Mouse (Mus musculus) liver, embryonic 16.5 days (tissue): ENCODE results near the gene Strip2. TPM values are rescaled to one million over a fixed set of nuclear protein-coding genes. Genes with fewer than 3 reads are reported as not detected.

Source experiments
- ATAC-seq: fragments of 200-750 bp; cut with Nextera tagmentation; 2 replicates; pipeline ENCODE4 v1.8.0; 2017; ENCODE audit warnings: low read depth, mild to moderate bottlenecking, moderate number of reproducible peaks, moderate library complexity
- H3K27ac ChIP-seq: fragments of 300-500 bp; sonication (generic); 2 replicates; pipeline ENCODE4 v1.5.1; 2014; ENCODE audit warnings: mild to moderate bottlenecking, low read length
- H3K27me3 ChIP-seq: fragments of 300-500 bp; sonication (generic); 2 replicates; pipeline ENCODE4 v1.6.1; 2014; ENCODE audit warnings: low read depth, low read length, mixed read lengths; ENCODE audit not compliant: control insufficient read depth, insufficient read depth
- H3K36me3 ChIP-seq: fragments of 300-500 bp; sonication (generic); 2 replicates; pipeline ENCODE4 v1.6.1; 2014; ENCODE audit warnings: mild to moderate bottlenecking; ENCODE audit not compliant: control insufficient read depth, insufficient read depth
- H3K4me1 ChIP-seq: fragments of 300-500 bp; sonication (generic); 2 replicates; pipeline ENCODE4 v1.6.1; 2014; ENCODE audit warnings: low read depth, low read length, mixed read lengths; ENCODE audit not compliant: control insufficient read depth
- H3K4me2 ChIP-seq: fragments of 300-500 bp; sonication (generic); 2 replicates; pipeline ENCODE4 v1.6.1; 2014; ENCODE audit warnings: low read depth, low read length, mixed read lengths
- H3K4me3 ChIP-seq: fragments of 300-500 bp; sonication (generic); 2 replicates; pipeline ENCODE4 v1.5.1; 2014; ENCODE audit warnings: low read depth, mild to moderate bottlenecking, low read length
- H3K9ac ChIP-seq: fragments of 300-500 bp; sonication (generic); 2 replicates; pipeline ENCODE4 v1.6.1; 2014; ENCODE audit warnings: low read depth, low read length
- H3K9me3 ChIP-seq: fragments of 300-500 bp; sonication (generic); replicated peaks from 2 replicates; pipeline ENCODE4 v1.6.1; 2016; ENCODE audit warnings: low read length; ENCODE audit not compliant: control insufficient read depth
- WGBS: fragments of 180-500 bp; shearing (Covaris S2); extraction: QIAGEN DNeasy Blood & Tissue Kit; methylation state at CpG from one replicate; pipeline ENCODE4 v1.1.7; 2014; ENCODE audit not compliant: insufficient replicate concordance; 5-methylcytosine and 5-hydroxymethylcytosine counted together
- polyA plus RNA-seq: library from polyadenylated mRNA; unstranded; fragments of >200 nt; fragmentation: Nextera tagmentation; extraction: Ambion mirVana; gene quantifications from 2 replicates; pipeline ENCODE4 v1.2.1, GENCODE M21; 2015

The Strip2 gene
- polyA plus RNA-seq, result 0.37 and 0.41 TPM in 2 replicates

DNA sequence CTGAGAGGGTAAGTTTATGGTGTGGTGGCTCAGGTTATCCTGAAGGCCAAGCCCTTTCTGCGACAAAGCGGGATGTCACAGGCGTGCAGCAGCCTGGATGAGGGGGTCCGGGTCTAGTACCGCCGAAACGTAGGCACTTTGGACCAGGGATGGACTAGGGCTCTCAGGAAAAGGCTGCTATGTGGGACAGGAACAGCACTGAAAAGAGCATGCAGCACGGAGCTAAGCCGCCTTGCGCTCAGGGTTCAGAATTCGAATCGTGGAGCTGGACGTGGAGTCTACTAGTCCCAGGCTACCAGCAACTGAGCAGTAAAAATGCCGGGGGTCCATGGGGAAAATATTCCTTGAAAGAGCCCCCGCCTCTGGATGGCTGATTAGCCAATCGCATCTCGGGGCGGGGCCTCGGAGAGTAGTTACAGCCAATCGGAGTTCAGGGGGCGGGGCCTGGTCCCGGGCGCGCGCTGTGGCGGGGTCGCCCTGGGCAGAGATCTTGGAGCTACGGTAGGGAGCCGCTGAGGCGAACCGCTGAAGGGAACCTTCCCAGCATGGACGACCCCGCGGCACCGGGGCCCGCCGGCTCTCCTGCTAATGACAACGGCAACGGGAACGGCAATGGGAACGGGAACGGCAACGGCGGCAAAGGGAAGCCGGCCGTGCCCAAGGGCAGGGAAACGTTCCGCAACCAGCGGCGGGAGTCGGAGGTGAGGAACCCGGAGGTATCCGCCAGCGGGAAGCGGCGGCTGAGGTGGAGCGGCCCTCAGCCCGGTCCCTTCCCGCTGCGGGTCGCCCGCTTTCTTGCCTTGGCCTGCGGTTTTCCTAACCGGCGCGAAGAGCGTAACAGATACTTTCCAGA, at the start of gene Strip2:
TSS of gene Strip2 (plus strand) at position 483 of the 853 bp plus-strand sequence.
- Histone ChIP-seq H3K36me3 (no peaks in the 10 kb centered on the region), H3K4me2 (peak within 1 kb of the TSS; percentile 91), H3K4me3 (peak within 1 kb of the TSS; percentile 80), H3K9ac (peak within 1 kb of the TSS; percentile 73), H3K9me3 (no peaks in the 10 kb centered on the region), H3K27ac (no peak within 1 kb of the TSS), H3K27me3 (peaks cover 32% of the 10 kb centered on the region), H3K4me1 (peaks cover 8% of the 10 kb centered on the region)
- peak; percentile 98 for ATAC-seq
- WGBS, result under 1% methylated on average over 67 of the region's 67 CpGs

DNA sequence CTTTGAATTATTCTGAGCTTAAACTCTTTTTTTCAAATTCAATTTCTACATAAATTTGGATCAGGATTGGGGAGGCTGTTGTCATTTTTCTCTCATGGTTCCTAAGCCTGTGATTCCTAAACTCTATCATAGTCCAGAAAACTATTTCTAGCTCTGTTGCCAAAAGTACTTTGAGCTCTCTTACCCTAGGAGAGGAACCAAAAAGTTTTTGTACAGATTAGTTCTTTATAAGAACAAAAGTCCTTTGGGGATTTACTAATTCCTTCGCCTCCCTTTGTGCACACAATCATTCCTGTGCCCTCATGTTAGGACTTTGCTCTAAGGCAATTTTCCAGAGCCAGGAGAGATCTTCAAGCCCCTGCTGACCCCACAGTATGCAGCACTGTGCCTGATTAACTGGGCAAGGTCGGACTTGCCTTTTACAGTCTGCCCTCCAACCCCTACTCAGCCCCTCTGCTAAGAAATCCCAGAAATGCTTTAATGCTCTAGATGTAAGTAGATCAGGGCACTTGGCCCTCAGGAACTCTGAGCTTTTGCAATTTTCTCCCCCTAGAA, 48.4 kb upstream of the Strip2 start:
- no peaks in the 10 kb centered on the region for H3K27me3 ChIP-seq
- no peak overlapping the region for H3K9ac ChIP-seq
- ATAC-seq, result no peak
- H3K4me2 ChIP-seq, result no peak overlapping the region
- WGBS, result 59% methylated on average over 2 of the region's 2 CpGs
- H3K4me1 ChIP-seq, result no peaks in the 10 kb centered on the region
- no peak overlapping the region for H3K4me3 ChIP-seq
- H3K36me3 ChIP-seq, result no peaks in the 10 kb centered on the region
- no peak overlapping the region for H3K27ac ChIP-seq
- no peaks in the 10 kb centered on the region for H3K9me3 ChIP-seq

DNA sequence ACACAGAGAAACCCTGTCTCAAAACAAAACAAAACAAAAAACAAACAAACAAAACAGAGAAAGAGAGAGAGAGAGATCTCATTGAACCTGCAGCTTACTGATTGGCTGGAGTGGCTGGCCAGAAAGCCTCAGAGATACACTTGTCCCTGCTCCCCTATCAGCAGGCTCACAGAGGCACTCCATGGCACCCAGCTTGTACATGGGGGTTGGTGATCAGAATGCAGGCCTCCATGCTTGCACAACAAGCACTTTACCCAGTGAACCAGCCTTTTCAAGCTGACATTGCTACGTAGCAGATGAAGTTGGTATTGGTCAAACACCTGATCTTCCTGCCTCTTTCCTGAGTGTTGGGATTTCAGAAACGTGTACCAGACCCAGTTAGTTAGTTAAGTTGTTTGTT, 43.2 kb upstream of the Strip2 start:
- Histone ChIP-seq H3K27ac (no peak overlapping the region), H3K9ac (no peak overlapping the region), H3K4me1 (no peaks in the 10 kb centered on the region), H3K4me3 (no peak overlapping the region), H3K36me3 (no peaks in the 10 kb centered on the region), H3K27me3 (no peaks in the 10 kb centered on the region), H3K4me2 (no peak overlapping the region), H3K9me3 (no peaks in the 10 kb centered on the region)
- no peak for ATAC-seq
- 50% methylated on average over 2 of the region's 2 CpGs for whole genome bisulfite sequencing

DNA sequence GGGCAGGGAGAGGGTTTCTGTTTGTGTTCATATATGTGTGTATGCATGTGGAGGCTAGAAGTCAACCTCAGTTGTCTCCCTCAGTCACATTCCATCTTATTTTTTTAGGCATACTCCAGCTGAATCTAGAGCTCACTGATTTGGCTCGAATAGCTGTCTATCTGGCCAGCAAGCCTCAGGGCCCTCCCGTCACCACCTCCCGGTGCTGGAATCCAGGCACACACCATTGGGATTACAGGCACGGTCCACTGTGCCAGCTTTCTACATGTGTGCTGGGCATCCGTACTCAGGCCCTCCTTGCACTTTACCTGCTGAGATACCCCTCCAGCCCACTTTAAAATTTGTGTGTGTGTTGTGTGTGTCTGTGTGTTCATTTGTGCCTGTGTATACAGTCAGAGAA, 41.2 kb upstream of the Strip2 start:
- Histone ChIP-seq H3K27ac (no peak overlapping the region), H3K4me1 (no peaks in the 10 kb centered on the region), H3K9me3 (no peaks in the 10 kb centered on the region), H3K4me3 (no peak overlapping the region), H3K36me3 (no peaks in the 10 kb centered on the region), H3K27me3 (no peaks in the 10 kb centered on the region), H3K4me2 (no peak overlapping the region), H3K9ac (no peak overlapping the region)
- WGBS, result 77% methylated on average over 5 of the region's 5 CpGs
- ATAC-seq, result no peak

DNA sequence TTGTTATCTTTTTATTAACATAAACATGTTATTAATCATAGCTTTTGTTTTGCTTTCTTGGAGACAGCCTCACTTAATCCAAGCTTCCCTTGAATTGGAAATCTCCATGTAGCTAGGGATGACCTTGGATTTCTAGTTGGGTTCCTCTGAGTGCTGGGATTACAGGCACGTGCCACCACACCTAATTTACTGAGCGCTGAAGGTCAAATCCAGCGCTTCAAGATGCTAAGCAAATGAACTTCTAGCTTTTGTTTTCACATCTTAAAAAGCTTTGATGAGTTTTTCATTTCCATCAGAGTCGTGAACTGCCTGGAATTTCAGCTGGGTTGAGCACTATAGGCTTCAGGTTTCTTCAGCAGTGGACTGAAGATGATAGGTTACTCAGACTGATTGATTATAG, 40.0 kb upstream of the Strip2 start:
- no peak for ATAC-seq
- Histone ChIP-seq H3K27ac (no peak overlapping the region), H3K4me3 (no peak overlapping the region), H3K4me2 (no peak overlapping the region), H3K9me3 (no peaks in the 10 kb centered on the region), H3K4me1 (no peaks in the 10 kb centered on the region), H3K36me3 (no peaks in the 10 kb centered on the region), H3K9ac (no peak overlapping the region), H3K27me3 (no peaks in the 10 kb centered on the region)
- WGBS, result 76% methylated on average over 4 of the region's 4 CpGs

DNA sequence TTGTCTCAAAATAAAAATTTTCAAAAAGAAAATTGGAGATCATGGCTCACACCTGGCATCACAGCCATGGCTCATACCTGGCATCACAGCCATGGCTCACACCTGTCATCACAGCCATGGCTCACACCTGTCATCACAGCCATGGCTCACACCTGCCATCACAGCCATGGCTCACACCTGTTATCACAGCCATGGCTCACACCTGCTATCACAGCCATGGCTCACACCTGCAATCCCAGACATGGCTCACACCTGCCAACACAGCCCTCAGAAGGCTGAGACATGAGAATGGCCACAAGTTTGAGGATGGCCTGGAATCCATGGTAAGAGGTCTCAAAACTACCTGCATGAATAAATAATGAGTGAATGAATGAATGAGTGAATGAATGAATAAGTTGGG, 37.2 kb upstream of the Strip2 start:
- no peak for ATAC-seq
- H3K9me3 ChIP-seq, result no peaks in the 10 kb centered on the region
- no peak overlapping the region for H3K9ac ChIP-seq
- H3K27me3 ChIP-seq, result no peaks in the 10 kb centered on the region
- no peak overlapping the region for H3K4me3 ChIP-seq
- no peaks in the 10 kb centered on the region for H3K4me1 ChIP-seq
- no peak overlapping the region for H3K27ac ChIP-seq
- no peaks in the 10 kb centered on the region for H3K36me3 ChIP-seq
- H3K4me2 ChIP-seq, result no peak overlapping the region

DNA sequence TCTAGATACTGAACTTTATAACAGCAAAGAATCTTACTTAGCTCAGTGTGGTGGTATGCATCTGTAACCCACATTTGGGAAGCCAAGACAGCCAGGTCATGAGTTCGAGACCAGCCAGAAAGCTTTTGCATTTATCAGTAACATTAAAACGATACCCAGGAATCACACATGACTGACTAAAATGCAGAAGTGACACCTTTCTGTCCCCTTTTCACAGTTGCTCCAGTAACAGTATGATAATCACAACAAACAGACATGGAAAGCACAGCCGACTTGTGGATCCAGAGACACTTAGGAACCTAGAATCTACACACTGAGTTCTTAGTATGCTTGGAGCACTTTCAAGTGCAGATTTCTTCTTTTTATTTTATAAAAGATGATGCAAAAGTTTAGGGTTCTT, 36.0 kb upstream of the Strip2 start:
- Histone ChIP-seq H3K36me3 (no peaks in the 10 kb centered on the region), H3K27ac (no peak overlapping the region), H3K9me3 (no peaks in the 10 kb centered on the region), H3K27me3 (no peaks in the 10 kb centered on the region), H3K9ac (no peak overlapping the region), H3K4me3 (no peak overlapping the region), H3K4me2 (no peak overlapping the region), H3K4me1 (no peaks in the 10 kb centered on the region)
- 72% methylated on average over 3 of the region's 3 CpGs for WGBS
- no peak for ATAC-seq

DNA sequence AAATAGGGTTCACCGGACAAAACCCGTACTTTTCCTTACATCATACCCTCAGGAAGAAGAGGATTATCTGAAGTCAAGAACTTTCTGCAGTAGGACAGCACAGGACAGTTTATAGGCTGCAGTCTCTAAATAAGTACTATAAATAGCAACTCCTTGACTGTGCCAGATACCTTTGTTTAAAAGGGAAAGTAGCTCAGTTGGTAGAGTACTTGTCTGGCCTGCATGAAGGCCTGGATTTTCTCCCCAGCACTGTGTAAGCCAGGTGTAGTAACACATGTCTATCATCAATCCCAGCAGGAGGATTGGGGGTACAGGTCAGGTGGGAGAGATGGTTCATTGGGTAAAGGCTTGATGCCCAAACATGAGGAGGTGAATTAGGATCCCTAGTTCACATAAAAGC, 34.9 kb upstream of the Strip2 start:
- no peak for ATAC-seq
- Histone ChIP-seq H3K36me3 (no peaks in the 10 kb centered on the region), H3K4me1 (no peaks in the 10 kb centered on the region), H3K9ac (no peak overlapping the region), H3K9me3 (no peaks in the 10 kb centered on the region), H3K4me3 (no peak overlapping the region), H3K27me3 (no peaks in the 10 kb centered on the region), H3K27ac (no peak overlapping the region), H3K4me2 (no peak overlapping the region)
- 85% methylated on average over 2 of the region's 2 CpGs for WGBS

DNA sequence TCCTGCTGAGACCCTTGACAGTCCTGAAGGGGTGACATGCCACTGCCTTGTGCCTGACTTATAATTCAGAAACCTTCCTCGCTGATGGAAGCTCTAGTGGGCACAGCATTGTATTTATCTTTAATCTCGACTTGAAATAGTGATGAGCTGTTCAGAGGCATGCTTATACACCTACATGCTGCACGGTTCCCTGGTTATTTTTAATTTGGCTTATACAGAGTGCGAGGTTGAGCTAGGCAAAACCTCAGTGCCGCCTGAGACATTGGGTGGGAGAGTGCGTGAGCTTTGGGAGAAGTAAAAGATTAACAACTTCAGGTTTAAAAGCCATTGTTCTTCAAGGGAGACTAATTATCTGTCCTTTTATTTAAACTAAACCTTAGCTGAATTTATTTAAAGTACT, 33.9 kb upstream of the Strip2 start:
- ATAC-seq, result no peak
- no peak overlapping the region for H3K4me3 ChIP-seq
- H3K4me1 ChIP-seq, result no peaks in the 10 kb centered on the region
- no peaks in the 10 kb centered on the region for H3K9me3 ChIP-seq
- no peak overlapping the region for H3K9ac ChIP-seq
- no peak overlapping the region for H3K4me2 ChIP-seq
- WGBS, result 69% methylated on average over 6 of the region's 6 CpGs
- H3K27me3 ChIP-seq, result no peaks in the 10 kb centered on the region
- no peaks in the 10 kb centered on the region for H3K36me3 ChIP-seq
- H3K27ac ChIP-seq, result no peak overlapping the region
